Mouse (Mus musculus): Measurements from ENCODE around the gene Ankrd28. TPM values are rescaled to one million over a fixed set of nuclear protein-coding genes. Genes with fewer than 3 reads are reported as not detected.

The Ankrd28 gene
- polyA plus RNA-seq, 1 experiment from 2014 or later: 11.7 TPM

- Histone ChIP-seq H3K4me3 (ENCODE audit: low read depth, low read length) (no peak overlapping the region), H3K9ac (ENCODE audit: low read length) (no peak overlapping the region), H3K4me1 (replicated peaks; ENCODE audit: control insufficient read depth, insufficient read depth, low read length) (no peaks in the 10 kb centered on the region), H3K9me3 (ENCODE audit: control insufficient read depth, low read length) (no peaks in the 10 kb centered on the region), H3K27me3 (replicated peaks; ENCODE audit: control insufficient read depth, insufficient read depth, low read length) (no peaks in the 10 kb centered on the region), H3K27ac (ENCODE audit: low read depth) (no peak overlapping the region), H3K36me3 (ENCODE audit: control insufficient read depth, insufficient read depth, low read length) (peaks cover 60% of the 10 kb centered on the region), H3K4me2 (ENCODE audit: low read length) (no peak overlapping the region)
- no peak for ATAC-seq (replicated peaks; ENCODE audit: low FRiP score, low TSS enrichment, low read depth)
- WGBS: 90% methylated on average over 5 of the region's 5 CpGs
- no peak for DNase-seq (ENCODE audit: low spot score)
These were observed 113.1 kb downstream of the Ankrd28 start for GRCm38 (mm10) chr14:31717360-31717759.

GRCm38 (mm10) chr14:31715669-31716068 is 114.8 kb downstream of the Ankrd28 start:
- H3K4me1 ChIP-seq (replicated peaks; ENCODE audit: control insufficient read depth, insufficient read depth, low read length): no peaks in the 10 kb centered on the region
- DNase-seq (ENCODE audit: low spot score) (no peak), ATAC-seq (replicated peaks; ENCODE audit: low FRiP score, low TSS enrichment, low read depth) (no peak)
- H3K4me2 ChIP-seq (ENCODE audit: low read length): no peak overlapping the region
- no peaks in the 10 kb centered on the region for H3K27me3 ChIP-seq (replicated peaks; ENCODE audit: control insufficient read depth, insufficient read depth, low read length)
- no peaks in the 10 kb centered on the region for H3K9me3 ChIP-seq (ENCODE audit: control insufficient read depth, low read length)
- no peak overlapping the region for H3K4me3 ChIP-seq (ENCODE audit: low read depth, low read length)
- no peak overlapping the region for H3K27ac ChIP-seq (ENCODE audit: low read depth)
- peaks cover 59% of the 10 kb centered on the region for H3K36me3 ChIP-seq (ENCODE audit: control insufficient read depth, insufficient read depth, low read length)
- no peak overlapping the region for H3K9ac ChIP-seq (ENCODE audit: low read length)

- no peak for DNase-seq (ENCODE audit: low spot score)
- H3K27ac ChIP-seq (ENCODE audit: low read depth): no peak overlapping the region
- no peak overlapping the region for H3K9ac ChIP-seq (ENCODE audit: low read length)
- ATAC-seq (replicated peaks; ENCODE audit: low FRiP score, low TSS enrichment, low read depth): no peak
- no peaks in the 10 kb centered on the region for H3K4me1 ChIP-seq (replicated peaks; ENCODE audit: control insufficient read depth, insufficient read depth, low read length)
- WGBS: 88% methylated on average over 1 of the region's 1 CpGs
- H3K36me3 ChIP-seq (ENCODE audit: control insufficient read depth, insufficient read depth, low read length): peaks cover 54% of the 10 kb centered on the region
- H3K4me2 ChIP-seq (ENCODE audit: low read length): no peak overlapping the region
- H3K27me3 ChIP-seq (replicated peaks; ENCODE audit: control insufficient read depth, insufficient read depth, low read length): no peaks in the 10 kb centered on the region
- H3K4me3 ChIP-seq (ENCODE audit: low read depth, low read length): no peak overlapping the region
- H3K9me3 ChIP-seq (ENCODE audit: control insufficient read depth, low read length): no peaks in the 10 kb centered on the region
These were observed 121.1 kb downstream of the Ankrd28 start for GRCm38 (mm10) chr14:31709343-31709742.

DNA sequence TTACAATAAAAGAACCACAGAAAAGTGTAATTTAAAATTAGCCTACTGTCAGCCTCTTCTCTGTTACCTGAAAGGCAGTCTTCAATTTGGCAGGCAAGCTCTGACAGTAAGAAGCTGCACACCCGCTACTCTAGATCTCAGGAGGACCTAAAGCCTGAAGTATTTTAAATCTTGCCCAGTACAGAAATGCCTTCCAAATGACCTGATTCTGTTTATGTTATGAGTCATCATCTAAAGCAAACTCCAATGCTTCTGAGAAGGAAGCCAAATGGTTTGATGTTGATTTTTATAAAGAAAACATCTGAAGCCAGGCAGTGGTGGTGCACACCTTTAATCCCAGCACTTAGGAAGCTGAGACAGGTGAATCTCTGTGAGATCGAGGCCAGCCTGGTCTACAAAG is 130.1 kb downstream of the Ankrd28 start:
- Histone ChIP-seq H3K4me3 (ENCODE audit: low read depth, low read length) (no peak overlapping the region), H3K36me3 (ENCODE audit: control insufficient read depth, insufficient read depth, low read length) (peaks cover 57% of the 10 kb centered on the region), H3K4me1 (replicated peaks; ENCODE audit: control insufficient read depth, insufficient read depth, low read length) (no peaks in the 10 kb centered on the region), H3K4me2 (ENCODE audit: low read length) (no peak overlapping the region), H3K27ac (ENCODE audit: low read depth) (no peak overlapping the region), H3K27me3 (replicated peaks; ENCODE audit: control insufficient read depth, insufficient read depth, low read length) (no peaks in the 10 kb centered on the region), H3K9ac (ENCODE audit: low read length) (no peak overlapping the region), H3K9me3 (ENCODE audit: control insufficient read depth, low read length) (no peaks in the 10 kb centered on the region)
- ATAC-seq (replicated peaks; ENCODE audit: low FRiP score, low TSS enrichment, low read depth): no peak
- WGBS: 88% methylated on average over 2 of the region's 2 CpGs
- DNase-seq (ENCODE audit: low spot score): no peak

GRCm38 (mm10) chr14:31697755-31698154 is 132.7 kb downstream of the Ankrd28 start:
- Histone ChIP-seq H3K9ac (ENCODE audit: low read length) (no peak overlapping the region), H3K27me3 (replicated peaks; ENCODE audit: control insufficient read depth, insufficient read depth, low read length) (no peaks in the 10 kb centered on the region), H3K36me3 (ENCODE audit: control insufficient read depth, insufficient read depth, low read length) (peaks cover 38% of the 10 kb centered on the region; the same call in 1 of the 2 replicates), H3K9me3 (ENCODE audit: control insufficient read depth, low read length) (no peaks in the 10 kb centered on the region), H3K4me1 (replicated peaks; ENCODE audit: control insufficient read depth, insufficient read depth, low read length) (no peaks in the 10 kb centered on the region), H3K4me3 (ENCODE audit: low read depth, low read length) (no peak overlapping the region), H3K27ac (ENCODE audit: low read depth) (no peak overlapping the region), H3K4me2 (ENCODE audit: low read length) (no peak overlapping the region)
- 85% methylated on average over 4 of the region's 4 CpGs for WGBS
- DNase-seq (ENCODE audit: low spot score): no peak
- no peak for ATAC-seq (replicated peaks; ENCODE audit: low FRiP score, low TSS enrichment, low read depth)

DNA sequence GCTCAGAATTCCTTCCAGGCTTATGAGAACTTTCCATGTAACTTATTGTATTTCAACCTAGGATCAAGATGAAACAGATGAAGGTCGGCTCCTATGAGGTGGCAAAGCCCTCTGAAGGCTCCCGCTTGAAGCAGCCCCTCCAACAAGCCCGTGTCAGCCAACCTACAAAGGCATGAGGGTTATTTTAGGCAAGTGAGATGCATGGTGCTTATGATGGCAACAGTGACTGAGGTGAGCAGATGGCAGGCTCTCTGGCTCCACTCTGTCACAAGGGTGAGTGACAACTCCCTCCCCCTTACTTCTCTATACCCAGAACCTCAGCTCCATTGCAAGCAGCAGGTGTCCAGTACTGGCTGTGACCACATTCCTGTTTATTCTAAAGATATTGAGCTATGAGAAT is 133.1 kb downstream of the Ankrd28 start:
- H3K4me2 ChIP-seq (ENCODE audit: low read length): no peak overlapping the region
- H3K27ac ChIP-seq (ENCODE audit: low read depth): no peak overlapping the region
- H3K36me3 ChIP-seq (ENCODE audit: control insufficient read depth, insufficient read depth, low read length): peaks cover 34% of the 10 kb centered on the region; the same call in 1 of the 2 replicates
- no peak overlapping the region for H3K4me3 ChIP-seq (ENCODE audit: low read depth, low read length)
- DNase-seq (ENCODE audit: low spot score) (no peak), ATAC-seq (replicated peaks; ENCODE audit: low FRiP score, low TSS enrichment, low read depth) (no peak)
- H3K4me1 ChIP-seq (replicated peaks; ENCODE audit: control insufficient read depth, insufficient read depth, low read length): no peaks in the 10 kb centered on the region
- H3K27me3 ChIP-seq (replicated peaks; ENCODE audit: control insufficient read depth, insufficient read depth, low read length): no peaks in the 10 kb centered on the region
- 89% methylated on average over 3 of the region's 3 CpGs for WGBS
- no peaks in the 10 kb centered on the region for H3K9me3 ChIP-seq (ENCODE audit: control insufficient read depth, low read length)
- H3K9ac ChIP-seq (ENCODE audit: low read length): no peak overlapping the region

- Histone ChIP-seq H3K4me1 (replicated peaks; ENCODE audit: control insufficient read depth, insufficient read depth, low read length) (no peaks in the 10 kb centered on the region), H3K27me3 (replicated peaks; ENCODE audit: control insufficient read depth, insufficient read depth, low read length) (no peaks in the 10 kb centered on the region), H3K4me2 (ENCODE audit: low read length) (no peak overlapping the region), H3K9me3 (ENCODE audit: control insufficient read depth, low read length) (no peaks in the 10 kb centered on the region), H3K4me3 (ENCODE audit: low read depth, low read length) (no peak overlapping the region), H3K27ac (ENCODE audit: low read depth) (no peak overlapping the region), H3K36me3 (ENCODE audit: control insufficient read depth, insufficient read depth, low read length) (peaks cover 32% of the 10 kb centered on the region; the same call in 1 of the 2 replicates), H3K9ac (ENCODE audit: low read length) (no peak overlapping the region)
- no peak for DNase-seq (ENCODE audit: low spot score)
- WGBS: 83% methylated on average over 3 of the region's 3 CpGs
- ATAC-seq (replicated peaks; ENCODE audit: low FRiP score, low TSS enrichment, low read depth): no peak
These were observed 133.5 kb downstream of the Ankrd28 start for GRCm38 (mm10) chr14:31696985-31697303.

GRCm38 (mm10) chr14:31696206-31696984 is 134.1 kb downstream of the Ankrd28 start:
- H3K4me3 ChIP-seq (ENCODE audit: low read depth, low read length): no peak overlapping the region
- H3K4me2 ChIP-seq (ENCODE audit: low read length): no peak overlapping the region
- WGBS: 86% methylated on average over 9 of the region's 9 CpGs
- ATAC-seq (replicated peaks; ENCODE audit: low FRiP score, low TSS enrichment, low read depth): no peak
- no peaks in the 10 kb centered on the region for H3K27me3 ChIP-seq (replicated peaks; ENCODE audit: control insufficient read depth, insufficient read depth, low read length)
- H3K9ac ChIP-seq (ENCODE audit: low read length): no peak overlapping the region
- H3K36me3 ChIP-seq (ENCODE audit: control insufficient read depth, insufficient read depth, low read length): peaks cover 27% of the 10 kb centered on the region; the same call in 1 of the 2 replicates
- no peak for DNase-seq (ENCODE audit: low spot score)
- no peaks in the 10 kb centered on the region for H3K4me1 ChIP-seq (replicated peaks; ENCODE audit: control insufficient read depth, insufficient read depth, low read length)
- H3K27ac ChIP-seq (ENCODE audit: low read depth): no peak overlapping the region
- H3K9me3 ChIP-seq (ENCODE audit: control insufficient read depth, low read length): no peaks in the 10 kb centered on the region

GRCm38 (mm10) chr14:31692536-31692935 is 137.9 kb downstream of the Ankrd28 start:
- H3K4me3 ChIP-seq (ENCODE audit: low read depth, low read length): no peak overlapping the region
- no peak overlapping the region for H3K9ac ChIP-seq (ENCODE audit: low read length)
- H3K27me3 ChIP-seq (replicated peaks; ENCODE audit: control insufficient read depth, insufficient read depth, low read length): no peaks in the 10 kb centered on the region
- no peaks in the 10 kb centered on the region for H3K4me1 ChIP-seq (replicated peaks; ENCODE audit: control insufficient read depth, insufficient read depth, low read length)
- DNase-seq (ENCODE audit: low spot score) (no peak), ATAC-seq (replicated peaks; ENCODE audit: low FRiP score, low TSS enrichment, low read depth) (no peak)
- WGBS: 89% methylated on average over 6 of the region's 6 CpGs
- H3K9me3 ChIP-seq (ENCODE audit: control insufficient read depth, low read length): no peaks in the 10 kb centered on the region
- H3K36me3 ChIP-seq (ENCODE audit: control insufficient read depth, insufficient read depth, low read length): 0 out of 2 replicates have a peak, but pooled peaks cover 4% of the 10 kb centered on the region
- H3K4me2 ChIP-seq (ENCODE audit: low read length): no peak overlapping the region
- H3K27ac ChIP-seq (ENCODE audit: low read depth): no peak overlapping the region
